Mouse (Mus musculus): ENCODE data around the gene Upk2. TPM values are rescaled to one million over a fixed set of nuclear protein-coding genes. Genes with fewer than 3 reads are reported as not detected.
"Not testable (repeated sequence)": the region's sequence is repeated elsewhere in the genome, so short reads cannot be mapped to it uniquely, and the experiment has no call there.

The Upk2 gene
- polyA plus RNA-seq, 1 experiment from 2014 or later: not detected

- WGBS: 8% methylated on average over 26 of the region's 26 CpGs
- H3K4me2 ChIP-seq (ENCODE audit: low read length): peak overlapping the region; percentile 86
- H3K36me3 ChIP-seq (ENCODE audit: control insufficient read depth, insufficient read depth): peaks cover 11% of the 10 kb centered on the region
- peaks cover 11% of the 10 kb centered on the region for H3K4me1 ChIP-seq (replicated peaks; ENCODE audit: control insufficient read depth, insufficient read depth, low read length)
- peak overlapping the region; percentile 82 for H3K9ac ChIP-seq (replicated peaks; ENCODE audit: low read depth, low read length)
- H3K9me3 ChIP-seq (ENCODE audit: control insufficient read depth, low read length): no peaks in the 10 kb centered on the region
- peak overlapping the region; percentile 81 for H3K4me3 ChIP-seq (replicated peaks; ENCODE audit: low read length)
- no peaks in the 10 kb centered on the region for H3K27me3 ChIP-seq (replicated peaks; ENCODE audit: control insufficient read depth, insufficient read depth, low read length)
- no peak; the same call in none of the 2 replicates for ATAC-seq
- H3K27ac ChIP-seq (ENCODE audit: low read length): no peak overlapping the region; the same call in 1 of the 2 replicates
Measured at GRCm38 (mm10) chr9:44417156-44417891, 37.5 kb downstream of the Upk2 start.

- no peak overlapping the region for H3K27ac ChIP-seq (ENCODE audit: low read length)
- H3K36me3 ChIP-seq (ENCODE audit: control insufficient read depth, insufficient read depth): peaks cover 32% of the 10 kb centered on the region
- WGBS: 82% methylated on average over 2 of the region's 2 CpGs
- H3K9me3 ChIP-seq (ENCODE audit: control insufficient read depth, low read length): no peaks in the 10 kb centered on the region
- no peak overlapping the region for H3K4me2 ChIP-seq (ENCODE audit: low read length)
- no peak overlapping the region for H3K4me3 ChIP-seq (replicated peaks; ENCODE audit: low read length)
- ATAC-seq: no peak
- no peak overlapping the region for H3K9ac ChIP-seq (replicated peaks; ENCODE audit: low read depth, low read length)
- no peaks in the 10 kb centered on the region for H3K27me3 ChIP-seq (replicated peaks; ENCODE audit: control insufficient read depth, insufficient read depth, low read length)
- H3K4me1 ChIP-seq (replicated peaks; ENCODE audit: control insufficient read depth, insufficient read depth, low read length): peaks cover 17% of the 10 kb centered on the region
Measured at GRCm38 (mm10) chr9:44412781-44413180, 42.0 kb downstream of the Upk2 start.

- ATAC-seq: no peak
- 87% methylated on average over 4 of the region's 4 CpGs for WGBS
- no peaks in the 10 kb centered on the region for H3K9me3 ChIP-seq (ENCODE audit: control insufficient read depth, low read length)
- H3K27me3 ChIP-seq (replicated peaks; ENCODE audit: control insufficient read depth, insufficient read depth, low read length): no peaks in the 10 kb centered on the region
- no peak overlapping the region for H3K4me2 ChIP-seq (ENCODE audit: low read length)
- no peak overlapping the region for H3K27ac ChIP-seq (ENCODE audit: low read length)
- H3K4me1 ChIP-seq (replicated peaks; ENCODE audit: control insufficient read depth, insufficient read depth, low read length): peaks cover 14% of the 10 kb centered on the region
- H3K36me3 ChIP-seq (ENCODE audit: control insufficient read depth, insufficient read depth): peaks cover 32% of the 10 kb centered on the region
- no peak overlapping the region for H3K4me3 ChIP-seq (replicated peaks; ENCODE audit: low read length)
- no peak overlapping the region for H3K9ac ChIP-seq (replicated peaks; ENCODE audit: low read depth, low read length)
Measured at GRCm38 (mm10) chr9:44412306-44412705, 42.5 kb downstream of the Upk2 start.

- Histone ChIP-seq H3K9me3 (ENCODE audit: control insufficient read depth, low read length) (no peaks in the 10 kb centered on the region), H3K4me2 (ENCODE audit: low read length) (no peak overlapping the region), H3K27me3 (replicated peaks; ENCODE audit: control insufficient read depth, insufficient read depth, low read length) (no peaks in the 10 kb centered on the region), H3K4me1 (replicated peaks; ENCODE audit: control insufficient read depth, insufficient read depth, low read length) (peaks cover 11% of the 10 kb centered on the region), H3K4me3 (replicated peaks; ENCODE audit: low read length) (no peak overlapping the region), H3K27ac (ENCODE audit: low read length) (no peak overlapping the region), H3K9ac (replicated peaks; ENCODE audit: low read depth, low read length) (no peak overlapping the region), H3K36me3 (ENCODE audit: control insufficient read depth, insufficient read depth) (peaks cover 32% of the 10 kb centered on the region)
- WGBS: 83% methylated on average over 1 of the region's 1 CpGs
- no peak for ATAC-seq
Measured at GRCm38 (mm10) chr9:44411601-44412130, 43.1 kb downstream of the Upk2 start.

- Histone ChIP-seq H3K9me3 (ENCODE audit: control insufficient read depth, low read length) (no peaks in the 10 kb centered on the region), H3K27me3 (replicated peaks; ENCODE audit: control insufficient read depth, insufficient read depth, low read length) (no peaks in the 10 kb centered on the region), H3K4me2 (ENCODE audit: low read length) (no peak overlapping the region), H3K36me3 (ENCODE audit: control insufficient read depth, insufficient read depth) (peaks cover 29% of the 10 kb centered on the region), H3K9ac (replicated peaks; ENCODE audit: low read depth, low read length) (no peak overlapping the region), H3K27ac (ENCODE audit: low read length) (no peak overlapping the region), H3K4me1 (replicated peaks; ENCODE audit: control insufficient read depth, insufficient read depth, low read length) (peaks cover 16% of the 10 kb centered on the region), H3K4me3 (replicated peaks; ENCODE audit: low read length) (no peak overlapping the region)
- WGBS: 74% methylated on average over 2 of the region's 2 CpGs
- ATAC-seq: no peak
Measured at GRCm38 (mm10) chr9:44410647-44411336, 44.0 kb downstream of the Upk2 start.

GRCm38 (mm10) chr9:44408693-44409092, 46.1 kb downstream of the Upk2 start:
- H3K9ac ChIP-seq (replicated peaks; ENCODE audit: low read depth, low read length); ATAC-seq; H3K9me3 ChIP-seq (ENCODE audit: control insufficient read depth, low read length); H3K27me3 ChIP-seq (replicated peaks; ENCODE audit: control insufficient read depth, insufficient read depth, low read length); H3K27ac ChIP-seq (ENCODE audit: low read length): not testable (repeated sequence)
- Histone ChIP-seq H3K4me2 (ENCODE audit: low read length) (peak overlapping the region; percentile 68), H3K4me1 (replicated peaks; ENCODE audit: control insufficient read depth, insufficient read depth, low read length) (peaks cover 23% of the 10 kb centered on the region), H3K4me3 (replicated peaks; ENCODE audit: low read length) (peak overlapping the region; percentile 66), H3K36me3 (ENCODE audit: control insufficient read depth, insufficient read depth) (peaks cover 45% of the 10 kb centered on the region)
- WGBS: 92% methylated on average over 9 of the region's 9 CpGs

- WGBS: 0% methylated on average over 24 of the region's 24 CpGs
- Histone ChIP-seq H3K9me3 (ENCODE audit: control insufficient read depth, low read length) (no peaks in the 10 kb centered on the region), H3K4me1 (replicated peaks; ENCODE audit: control insufficient read depth, insufficient read depth, low read length) (peaks cover 23% of the 10 kb centered on the region), H3K27me3 (replicated peaks; ENCODE audit: control insufficient read depth, insufficient read depth, low read length) (no peaks in the 10 kb centered on the region), H3K27ac (ENCODE audit: low read length) (peak overlapping the region; percentile 96), H3K9ac (replicated peaks; ENCODE audit: low read depth, low read length) (peak overlapping the region; percentile 70), H3K36me3 (ENCODE audit: control insufficient read depth, insufficient read depth) (peaks cover 43% of the 10 kb centered on the region), H3K4me2 (ENCODE audit: low read length) (peak overlapping the region; percentile 68), H3K4me3 (replicated peaks; ENCODE audit: low read length) (peak overlapping the region; percentile 66)
- no peak; the same call in 1 of the 2 replicates for ATAC-seq
Measured at GRCm38 (mm10) chr9:44407752-44408097, 47.1 kb downstream of the Upk2 start.

GRCm38 (mm10) chr9:44406906-44407751, 47.6 kb downstream of the Upk2 start, which contains the start of the genes Rps25 and Trappc4:
Gene Rps25, plus strand, starts transcription at chr9:44407139.
Gene Trappc4, minus strand, starts transcription at chr9:44407600.
- Histone ChIP-seq H3K4me2 (ENCODE audit: low read length) (peak within 1 kb of the TSS; percentile 77), H3K9me3 (ENCODE audit: control insufficient read depth, low read length) (no peaks in the 10 kb centered on the region), H3K9ac (replicated peaks; ENCODE audit: low read depth, low read length) (peak within 1 kb of the TSS; percentile 70), H3K4me1 (replicated peaks; ENCODE audit: control insufficient read depth, insufficient read depth, low read length) (peaks cover 23% of the 10 kb centered on the region), H3K36me3 (ENCODE audit: control insufficient read depth, insufficient read depth) (peaks cover 39% of the 10 kb centered on the region), H3K4me3 (replicated peaks; ENCODE audit: low read length) (peak within 1 kb of the TSS; percentile 66), H3K27me3 (replicated peaks; ENCODE audit: control insufficient read depth, insufficient read depth, low read length) (no peaks in the 10 kb centered on the region), H3K27ac (ENCODE audit: low read length) (peak within 1 kb of the TSS; percentile 96)
- peak; percentile 97 for ATAC-seq
- under 1% methylated on average over 51 of the region's 51 CpGs for WGBS

Data from forebrain, embryonic 16.5 days (tissue).